Mouse (Mus musculus) MEL (cell line): Measurements from ENCODE around the gene Dusp19. TPM values are rescaled to one million over a fixed set of nuclear protein-coding genes. Genes with fewer than 3 reads are reported as not detected.

Experiments used
- DNase-seq: peaks from one replicate; pipeline ENCODE4 v3.0.0; 2011; ENCODE audit warnings: low read depth, low spot score
- H3K27ac ChIP-seq: 2 replicates; pipeline ENCODE4 v1.5.1; 2012; ENCODE audit warnings: low read depth, mild to moderate bottlenecking, control low read depth, low read length, moderate library complexity; ENCODE audit not compliant: control insufficient read depth
- H3K27me3 ChIP-seq, 2 experiments: fragments of 150-350 bp in 1 of 2; sonication (generic) in 1 of 2; 2 replicates each; pipeline ENCODE4 v1.6.1; 2012; ENCODE audit warnings: low read length in 2 of 2, mild to moderate bottlenecking in 2 of 2, improper control_type of control experiment in 1 of 2, moderate library complexity in 1 of 2; ENCODE audit not compliant: insufficient read depth in 2 of 2, control insufficient read depth in 1 of 2
- H3K36me3 ChIP-seq, 2 experiments: 2 replicates each; pipeline ENCODE4 v1.6.1; 2012 to 2014; ENCODE audit warnings: low read length in 2 of 2, improper control_type of control experiment in 1 of 2, inconsistent platforms in 1 of 2, mild to moderate bottlenecking in 1 of 2; ENCODE audit not compliant: insufficient read depth in 2 of 2, control insufficient read depth in 1 of 2
- H3K4me1 ChIP-seq, 2 experiments: fragments of 150-350 bp in 1 of 2; sonication (generic) in 1 of 2; 2 replicates each; pipeline ENCODE4 v1.6.1; 2012; ENCODE audit warnings: low read length in 2 of 2, improper control_type of control experiment in 1 of 2, mild to moderate bottlenecking in 1 of 2; ENCODE audit not compliant: insufficient read depth in 2 of 2, control insufficient read depth in 1 of 2
- H3K4me3 ChIP-seq, 2 experiments: fragments of 150-350 bp in 1 of 2; sonication (generic) in 1 of 2; 2 replicates each; pipeline ENCODE4 v1.5.1; 2012; ENCODE audit warnings: low read depth in 2 of 2, low read length in 2 of 2, mild to moderate bottlenecking in 2 of 2, moderate library complexity in 2 of 2, control low read depth in 1 of 2, improper control_type of control experiment in 1 of 2; ENCODE audit not compliant: control insufficient read depth in 1 of 2, insufficient read depth in 1 of 2
- H3K79me2 ChIP-seq: 2 replicates; pipeline ENCODE4 v1.6.1; 2012; ENCODE audit warnings: mild to moderate bottlenecking, low read length, moderate library complexity; ENCODE audit not compliant: control insufficient read depth, poor library complexity, insufficient read depth
- H3K9ac ChIP-seq: 2 replicates; pipeline ENCODE4 v1.6.1; 2012; ENCODE audit warnings: low read depth, mild to moderate bottlenecking, control low read depth, low read length, moderate library complexity; ENCODE audit not compliant: control insufficient read depth, poor library complexity, severe bottlenecking
- H3K9me3 ChIP-seq: fragments of 150-350 bp; sonication (generic); replicated peaks from 2 replicates; pipeline ENCODE4 v1.6.1; 2012; ENCODE audit warnings: mild to moderate bottlenecking, low read length, improper control_type of control experiment, moderate library complexity; ENCODE audit not compliant: insufficient read depth
- BHLHE40 ChIP-seq: IDR thresholded peaks from 2 replicates; pipeline ENCODE4 v1.6.1; 2012; ENCODE audit warnings: low read depth, mild to moderate bottlenecking, inconsistent platforms, low read length, improper control_type of control experiment, borderline replicate concordance
- CHD1 ChIP-seq: IDR thresholded peaks from 2 replicates; pipeline ENCODE4 v1.6.1; 2012; ENCODE audit warnings: low read depth, mild to moderate bottlenecking, inconsistent platforms, low read length, improper control_type of control experiment
- CHD2 ChIP-seq: IDR thresholded peaks from 2 replicates; pipeline ENCODE4 v1.6.1; 2011; ENCODE audit warnings: low read length, improper control_type of control experiment
- ELF1 ChIP-seq: IDR thresholded peaks from 2 replicates; pipeline ENCODE4 v1.6.1; 2014; ENCODE audit warnings: low read depth, mild to moderate bottlenecking, inconsistent platforms, low read length, improper control_type of control experiment, moderate library complexity
- GABPA ChIP-seq: IDR thresholded peaks from 2 replicates; pipeline ENCODE4 v1.6.1; 2012; ENCODE audit warnings: low read depth, mild to moderate bottlenecking, inconsistent platforms, low read length, improper control_type of control experiment, moderate library complexity
- GATA1 ChIP-seq: IDR thresholded peaks from 2 replicates; pipeline ENCODE4 v1.6.1; 2011; ENCODE audit warnings: low read depth, low read length, improper control_type of control experiment
- HCFC1 ChIP-seq: IDR thresholded peaks from 2 replicates; pipeline ENCODE4 v1.6.1; 2012; ENCODE audit warnings: low read depth, mild to moderate bottlenecking, inconsistent platforms, low read length, improper control_type of control experiment, moderate library complexity
- JUND ChIP-seq: IDR thresholded peaks from 2 replicates; pipeline ENCODE4 v1.6.1; 2011; ENCODE audit warnings: low read depth, mild to moderate bottlenecking, improper control_type of control experiment, low read length
- MAFK ChIP-seq: IDR thresholded peaks from 2 replicates; pipeline ENCODE4 v1.6.1; 2011; ENCODE audit warnings: low read depth, mild to moderate bottlenecking, low read length, improper control_type of control experiment, borderline replicate concordance
- MAZ ChIP-seq: IDR thresholded peaks from 2 replicates; pipeline ENCODE4 v1.6.1; 2012; ENCODE audit warnings: low read depth, mild to moderate bottlenecking, inconsistent platforms, low read length, improper control_type of control experiment
- MXI1 ChIP-seq: IDR thresholded peaks from 2 replicates; pipeline ENCODE4 v1.6.1; 2011; ENCODE audit warnings: mild to moderate bottlenecking, low read depth, low read length, improper control_type of control experiment
- MYC ChIP-seq: IDR thresholded peaks from 2 replicates; pipeline ENCODE4 v1.6.1; 2011; ENCODE audit warnings: low read depth, mild to moderate bottlenecking, low read length, improper control_type of control experiment, moderate library complexity
- NRF1 ChIP-seq: IDR thresholded peaks from 2 replicates; pipeline ENCODE4 v1.6.1; 2014; ENCODE audit warnings: low read depth, mild to moderate bottlenecking, inconsistent platforms, low read length, improper control_type of control experiment, moderate library complexity; ENCODE audit not compliant: poor library complexity, insufficient read depth, severe bottlenecking
- POLR2A ChIP-seq, 2 experiments: IDR thresholded peaks; 2 replicates each; pipeline ENCODE4 v1.6.1; 2011 to 2012; ENCODE audit warnings: low read length in 2 of 2, mild to moderate bottlenecking in 2 of 2, control low read depth in 1 of 2, improper control_type of control experiment in 1 of 2, low read depth in 1 of 2, moderate library complexity in 1 of 2; ENCODE audit not compliant: control insufficient read depth in 1 of 2, insufficient read depth in 1 of 2, poor library complexity in 1 of 2
- POLR2AphosphoS2 ChIP-seq: IDR thresholded peaks from 2 replicates; pipeline ENCODE4 v1.6.1; 2011; ENCODE audit warnings: low read length, improper control_type of control experiment
- RCOR1 ChIP-seq: IDR thresholded peaks from 2 replicates; pipeline ENCODE4 v1.6.1; 2012; ENCODE audit warnings: low read depth, mild to moderate bottlenecking, inconsistent platforms, low read length, improper control_type of control experiment
- SMC3 ChIP-seq: IDR thresholded peaks from 2 replicates; pipeline ENCODE4 v1.6.1; 2011; ENCODE audit warnings: low read depth, low read length, improper control_type of control experiment
- TCF12 ChIP-seq: IDR thresholded peaks from 2 replicates; pipeline ENCODE4 v1.6.1; 2014; ENCODE audit warnings: low read depth, mild to moderate bottlenecking, inconsistent platforms, low read length, improper control_type of control experiment, moderate library complexity
- USF2 ChIP-seq, 2 experiments: IDR thresholded peaks; 2 replicates each; pipeline ENCODE4 v1.6.1; 2011 to 2012; ENCODE audit warnings: improper control_type of control experiment in 2 of 2, low read length in 2 of 2, borderline replicate concordance in 1 of 2, inconsistent platforms in 1 of 2, low read depth in 1 of 2, mild to moderate bottlenecking in 1 of 2; ENCODE audit not compliant: insufficient read depth in 1 of 2
- ZKSCAN1 ChIP-seq: IDR thresholded peaks from 2 replicates; pipeline ENCODE4 v1.6.1; 2012; ENCODE audit warnings: low read depth, mild to moderate bottlenecking, inconsistent platforms, low read length, improper control_type of control experiment, moderate library complexity
- ZMIZ1 ChIP-seq: IDR thresholded peaks from 2 replicates; pipeline ENCODE4 v1.6.1; 2012; ENCODE audit warnings: low read depth, mild to moderate bottlenecking, inconsistent platforms, low read length, improper control_type of control experiment, moderate library complexity
- polyA plus RNA-seq, 2 experiments: library from polyadenylated mRNA; stranded (reverse) in 1 of 2; unstranded in 1 of 2; fragments of >175 nt in 1 of 2; fragments of >200 nt in 1 of 2; gene quantifications; 2 replicates each; pipeline versions ENCODE4 v1.2.1 to v1.2.4; 2012; ENCODE audit warnings: low replicate concordance in 2 of 2, low read depth in 1 of 2; ENCODE audit not compliant: insufficient read length in 2 of 2, insufficient read depth in 1 of 2, missing spikeins in 1 of 2
- total RNA-seq: library from RNA; depleted of rRNA; stranded (reverse); fragments of 300-350 nt; gene quantifications from 2 replicates; pipeline ENCODE4 v1.2.3, GENCODE M21; 2012

Dusp19 gene
- total and polyA plus RNA-seq, 3 experiments: 14.9 to 16.1 TPM; not detected in 1

DNA sequence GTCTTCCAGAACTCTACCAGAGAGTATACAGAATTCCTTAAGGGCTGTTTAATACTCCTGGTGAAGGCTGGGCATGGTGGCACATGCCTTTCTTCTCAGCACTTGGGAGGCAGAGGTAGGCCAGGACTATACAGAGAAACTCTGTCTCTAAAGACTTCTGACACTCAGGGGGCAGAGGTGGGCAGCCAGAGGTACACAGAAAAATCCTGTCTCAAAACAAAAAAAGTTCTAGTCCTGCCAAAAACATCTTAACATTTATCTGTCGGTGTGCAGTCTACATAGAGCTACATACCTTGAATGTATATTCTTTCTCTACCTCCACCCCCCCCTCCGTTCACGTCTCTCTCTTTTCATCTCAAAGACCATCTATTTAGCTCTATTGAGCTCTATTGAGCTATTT, 34.5 kb upstream of the Dusp19 start:
- Histone ChIP-seq H3K4me1 (peaks cover 3 to 9% of the 10 kb centered on the region in 2 experiments), H3K27me3 (peaks cover 5 to 8% of the 10 kb centered on the region in 2 experiments; a peak in 3 of 4 replicates), H3K9me3 (no peaks in the 10 kb centered on the region), H3K79me2 (peaks cover 1% of the 10 kb centered on the region; the same call in 1 of the 2 replicates), H3K36me3 (peaks cover 0 to 3% of the 10 kb centered on the region in 2 experiments; a peak in 2 of 4 replicates), H3K4me3 (no peak overlapping the region), H3K9ac (no peak overlapping the region), H3K27ac (no peak overlapping the region)
- TF ChIP-seq MAFK (no peak), NRF1 (no peak), GABPA (no peak), ELF1 (no peak), MYC (no peak), POLR2AphosphoS2 (no peak), HCFC1 (no peak), GATA1 (no peak), ZKSCAN1 (no peak), CHD1 (no peak), JUND (no peak), POLR2A (IDR thresholded peaks at IDR 0.05; ENCODE audit: control insufficient read depth in 1 of 2, insufficient read depth in 1 of 2, low read depth in 1 of 2, low read length in 2 of 2, poor library complexity in 1 of 2) (no peak), CHD2 (no peak), TCF12 (no peak), USF2 (IDR thresholded peaks at IDR 0.05; ENCODE audit: borderline replicate concordance in 1 of 2, insufficient read depth in 1 of 2, low read depth in 1 of 2, low read length in 2 of 2) (no peak), MXI1 (no peak), RCOR1 (no peak), MAZ (no peak), ZMIZ1 (no peak)
- no peak for DNase-seq

DNA sequence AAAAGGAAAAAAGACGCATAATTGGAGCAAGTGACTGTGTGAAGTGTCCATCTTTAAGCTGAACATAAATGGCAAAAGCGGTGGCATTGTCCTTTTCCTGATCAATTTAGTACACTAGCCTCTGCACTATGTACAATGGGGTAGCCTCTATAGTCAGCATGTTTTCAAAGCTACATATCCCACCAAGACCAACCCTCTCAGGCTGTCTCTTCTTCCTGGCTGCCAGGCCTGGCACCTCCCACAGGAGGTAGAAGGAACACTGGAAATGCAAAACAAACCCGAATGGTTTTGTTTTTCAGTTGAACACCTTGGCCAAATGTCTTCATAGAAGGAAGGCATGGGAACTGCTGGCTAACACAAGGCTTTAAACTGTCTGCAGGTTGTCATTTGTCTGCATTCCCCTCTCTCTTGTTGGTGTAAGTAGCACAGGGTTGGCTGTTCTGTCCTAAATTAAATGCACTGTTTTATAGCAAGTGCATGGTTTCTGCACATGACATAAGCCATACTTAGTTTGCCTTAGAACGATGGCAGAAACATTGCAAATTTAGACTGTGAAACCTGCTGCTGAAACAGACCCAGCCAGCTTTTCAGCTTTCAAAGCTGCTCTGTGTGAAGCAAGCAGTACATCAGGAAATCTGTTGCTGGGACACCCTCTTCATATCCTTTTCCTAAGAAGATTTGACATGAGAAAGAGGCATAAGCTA, 22.5 kb upstream of the Dusp19 start:
- no peak overlapping the region for H3K27ac ChIP-seq
- H3K36me3 ChIP-seq: peaks cover 0 to 2% of the 10 kb centered on the region in 2 experiments; a peak in 1 of 4 replicates
- TF ChIP-seq BHLHE40: no peak
- TF ChIP-seq SMC3: no peak
- peaks cover 1 to 6% of the 10 kb centered on the region in 2 experiments; a peak in 3 of 4 replicates for H3K27me3 ChIP-seq
- peaks cover 6 to 7% of the 10 kb centered on the region in 2 experiments; a peak in 3 of 4 replicates for H3K4me1 ChIP-seq
- no peak overlapping the region for H3K9ac ChIP-seq
- H3K79me2 ChIP-seq: no peaks in the 10 kb centered on the region
- DNase-seq: no peak
- H3K4me3 ChIP-seq: no peak overlapping the region
- H3K9me3 ChIP-seq: no peaks in the 10 kb centered on the region
